Mouse (Mus musculus): ENCODE results near the gene Gsk3b. TPM values are rescaled to one million over a fixed set of nuclear protein-coding genes. Genes with fewer than 3 reads are reported as not detected.
A peak's percentile ranks its signal among the peaks of the same experiment; 100 is the strongest.

Gsk3b gene
- polyA plus RNA-seq, 2 experiments, result 2.9 to 10.3 TPM

- H3K27me3 ChIP-seq (ENCODE audit: control insufficient read depth, insufficient read depth, low read length), result no peaks in the 10 kb centered on the region
- DNase-seq (ENCODE audit: low read depth in 3 of 3, low spot score in 3 of 3) (peak in 1 of 3 experiments; percentile 20), ATAC-seq (ENCODE audit: insufficient read depth) (no peak)
- H3K9ac ChIP-seq (replicated peaks), result peak overlapping the region; percentile 69
- H3K36me3 ChIP-seq (replicated peaks; ENCODE audit: control insufficient read depth, insufficient read depth, low read depth), result no peaks in the 10 kb centered on the region
- H3K9me3 ChIP-seq (ENCODE audit: control insufficient read depth, low read length), result no peaks in the 10 kb centered on the region
- H3K4me1 ChIP-seq (replicated peaks; ENCODE audit: control insufficient read depth in 2 of 2, insufficient read depth in 2 of 2, low read length in 1 of 2), result peaks cover 11 to 12% of the 10 kb centered on the region in 2 experiments
- H3K4me2 ChIP-seq (ENCODE audit: low read depth), result peak overlapping the region; percentile 90
- no peak for TF ChIP-seq EP300 (IDR thresholded peaks at IDR 0.05; ENCODE audit: low read depth)
- no peak for TF ChIP-seq CTCF (IDR thresholded peaks at IDR 0.05; ENCODE audit: low read depth)
- 16% methylated on average over 11 of the region's 11 CpGs for WGBS (ENCODE audit: insufficient replicate concordance)
- peak overlapping the region; percentile 70 for H3K27ac ChIP-seq
- peak overlapping the region; percentile 76 to 84 for H3K4me3 ChIP-seq (ENCODE audit: insufficient read depth in 1 of 2, low read depth in 2 of 2, low read length in 2 of 2)
Observed at GRCm38 (mm10) chr16:38087645-38088125, 1.1 kb upstream of the Gsk3b start.

DNA sequence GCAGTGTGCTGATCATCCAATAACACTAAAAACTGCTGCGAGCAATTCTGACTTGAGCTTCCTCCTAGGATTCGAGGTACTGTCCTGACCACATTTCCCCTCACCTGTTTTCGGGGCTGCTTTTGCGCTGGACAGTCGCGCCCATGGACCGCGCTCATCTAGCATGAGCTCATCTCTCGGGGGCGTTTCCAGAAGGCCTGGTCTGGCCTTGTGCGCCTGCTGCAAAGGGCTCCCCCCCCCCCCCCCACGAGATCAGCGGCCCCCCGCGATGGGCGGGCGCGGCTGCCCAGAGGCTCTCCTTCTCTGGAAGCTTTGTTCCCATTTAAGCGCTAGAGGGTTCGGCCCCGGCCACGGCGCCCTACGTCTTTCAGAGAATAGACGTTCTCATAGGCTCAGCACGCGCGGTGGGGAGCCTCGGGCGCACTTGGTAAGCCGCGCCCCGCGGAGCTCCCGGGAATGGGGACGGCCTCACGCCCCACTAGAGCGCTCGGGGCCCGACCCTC lies 624 bp upstream of the Gsk3b start:
- Histone ChIP-seq H3K9ac (replicated peaks) (peak overlapping the region; percentile 69), H3K27me3 (ENCODE audit: control insufficient read depth, insufficient read depth, low read length) (no peaks in the 10 kb centered on the region), H3K27ac (peak overlapping the region; percentile 70), H3K9me3 (ENCODE audit: control insufficient read depth, low read length) (no peaks in the 10 kb centered on the region), H3K36me3 (replicated peaks; ENCODE audit: control insufficient read depth, insufficient read depth, low read depth) (no peaks in the 10 kb centered on the region), H3K4me2 (ENCODE audit: low read depth) (peak overlapping the region; percentile 90), H3K4me1 (replicated peaks; ENCODE audit: control insufficient read depth in 2 of 2, insufficient read depth in 2 of 2, low read length in 1 of 2) (peaks cover 11 to 16% of the 10 kb centered on the region in 2 experiments), H3K4me3 (ENCODE audit: insufficient read depth in 1 of 2, low read depth in 2 of 2, low read length in 2 of 2) (peak overlapping the region; percentile 76 to 84)
- WGBS (ENCODE audit: insufficient replicate concordance), result under 1% methylated on average over 40 of the region's 40 CpGs
- DNase-seq (ENCODE audit: low read depth in 3 of 3, low spot score in 3 of 3) (no peak), ATAC-seq (ENCODE audit: insufficient read depth) (peak; percentile 51)
- TF ChIP-seq EP300 (IDR thresholded peaks at IDR 0.05; ENCODE audit: low read depth) (no peak), CTCF (IDR thresholded peaks at IDR 0.05; ENCODE audit: low read depth) (no peak)

DNA sequence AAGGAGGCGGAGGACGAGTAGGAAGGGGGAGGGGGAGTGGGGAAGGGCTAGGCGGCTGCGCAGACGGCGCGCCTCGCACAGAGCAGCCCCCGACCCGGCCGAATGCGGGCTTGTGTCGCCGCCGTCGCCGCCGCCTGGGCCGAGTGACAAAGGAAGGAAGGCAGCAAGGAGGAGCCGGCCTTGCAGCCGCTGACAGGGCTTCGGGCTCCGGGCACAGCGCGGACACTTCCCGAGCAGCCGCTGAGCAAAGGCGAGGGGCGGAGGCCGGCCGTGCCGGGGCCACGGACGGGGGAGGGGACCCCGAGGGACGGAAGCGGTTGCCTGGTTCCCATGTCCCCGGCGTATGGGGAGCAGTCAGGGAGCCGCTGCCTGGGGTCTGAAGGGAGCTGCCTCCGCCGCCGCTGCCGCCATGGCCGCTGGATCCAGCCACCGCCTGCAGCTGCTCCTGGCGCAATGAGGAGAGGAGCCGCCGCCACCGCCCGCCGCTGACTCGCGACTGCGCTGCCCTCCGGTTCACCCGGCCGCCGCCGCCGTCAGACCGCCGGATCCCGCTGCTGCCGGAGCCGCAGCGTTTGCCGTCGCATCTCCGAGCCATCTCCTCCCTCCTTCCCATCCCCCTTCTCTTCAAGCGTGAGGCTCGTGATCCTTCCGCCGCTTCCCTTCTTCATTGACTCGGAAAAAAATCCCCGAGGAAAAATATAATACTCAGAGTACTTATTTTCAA lies 808 bp downstream of the Gsk3b start:
- Histone ChIP-seq H3K4me3 (ENCODE audit: insufficient read depth in 1 of 2, low read depth in 2 of 2, low read length in 2 of 2) (peak overlapping the region; percentile 84 to 85), H3K4me1 (replicated peaks; ENCODE audit: control insufficient read depth in 2 of 2, insufficient read depth in 2 of 2, low read length in 1 of 2) (peaks cover 15 to 16% of the 10 kb centered on the region in 2 experiments), H3K27me3 (ENCODE audit: control insufficient read depth, insufficient read depth, low read length) (no peaks in the 10 kb centered on the region), H3K9me3 (ENCODE audit: control insufficient read depth, low read length) (no peaks in the 10 kb centered on the region), H3K9ac (replicated peaks) (peak overlapping the region; percentile 98), H3K36me3 (replicated peaks; ENCODE audit: control insufficient read depth, insufficient read depth, low read depth) (no peaks in the 10 kb centered on the region), H3K27ac (peak overlapping the region; percentile 91), H3K4me2 (ENCODE audit: low read depth) (peak overlapping the region; percentile 87)
- TF ChIP-seq CTCF (IDR thresholded peaks at IDR 0.05; ENCODE audit: low read depth) (no peak), EP300 (IDR thresholded peaks at IDR 0.05; ENCODE audit: low read depth) (no peak)
- WGBS (ENCODE audit: insufficient replicate concordance), result under 1% methylated on average over 73 of the region's 76 CpGs
- ATAC-seq (ENCODE audit: insufficient read depth) (peak; percentile 3; the same call in 1 of the 2 replicates), DNase-seq (ENCODE audit: low read depth in 3 of 3, low spot score in 3 of 3) (peak; percentile 35 to 46 (median 38))

DNA sequence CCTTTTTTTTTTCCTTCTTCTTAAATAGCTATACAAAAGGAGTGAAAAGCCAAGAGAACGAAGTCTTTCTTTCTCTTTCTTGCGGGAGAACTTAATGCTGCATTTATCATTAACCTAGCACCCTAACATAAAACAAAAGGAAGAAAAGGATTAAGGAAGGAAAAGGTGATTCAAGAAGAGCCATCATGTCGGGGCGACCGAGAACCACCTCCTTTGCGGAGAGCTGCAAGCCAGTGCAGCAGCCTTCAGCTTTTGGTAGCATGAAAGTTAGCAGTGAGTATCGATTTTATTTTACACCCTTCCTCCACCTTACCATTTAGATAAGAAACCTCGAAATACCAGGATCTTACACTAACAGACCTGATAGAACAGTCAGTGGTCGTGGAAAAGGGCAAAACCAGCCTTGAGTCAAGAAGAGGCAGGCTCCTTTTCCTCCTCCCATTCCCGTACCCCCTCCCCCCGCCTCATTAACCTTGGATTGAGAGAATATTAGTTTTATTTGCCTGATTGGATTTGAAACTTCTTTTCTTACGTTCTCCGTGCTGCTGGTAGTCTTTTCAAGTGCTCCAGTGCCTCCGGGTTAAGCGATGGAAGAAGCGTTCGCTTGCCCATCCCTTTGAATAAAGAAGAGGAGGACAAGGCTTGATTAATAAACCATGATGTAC lies 1.7 kb downstream of the Gsk3b start:
- H3K9me3 ChIP-seq (ENCODE audit: control insufficient read depth, low read length), result no peaks in the 10 kb centered on the region
- no peaks in the 10 kb centered on the region for H3K36me3 ChIP-seq (replicated peaks; ENCODE audit: control insufficient read depth, insufficient read depth, low read depth)
- H3K27me3 ChIP-seq (ENCODE audit: control insufficient read depth, insufficient read depth, low read length), result no peaks in the 10 kb centered on the region
- DNase-seq (ENCODE audit: low read depth in 3 of 3, low spot score in 3 of 3), result peak in 1 of 3 experiments; percentile 26
- peak overlapping the region; percentile 87 for H3K4me2 ChIP-seq (ENCODE audit: low read depth)
- no peak for ATAC-seq (ENCODE audit: insufficient read depth)
- peaks cover 15 to 16% of the 10 kb centered on the region in 2 experiments for H3K4me1 ChIP-seq (replicated peaks; ENCODE audit: control insufficient read depth in 2 of 2, insufficient read depth in 2 of 2, low read length in 1 of 2)
- H3K9ac ChIP-seq (replicated peaks), result peak overlapping the region; percentile 98
- no peak for TF ChIP-seq EP300 (IDR thresholded peaks at IDR 0.05; ENCODE audit: low read depth)
- no peak for TF ChIP-seq CTCF (IDR thresholded peaks at IDR 0.05; ENCODE audit: low read depth)
- H3K27ac ChIP-seq, result peak overlapping the region; percentile 55
- H3K4me3 ChIP-seq (ENCODE audit: insufficient read depth in 1 of 2, low read depth in 2 of 2, low read length in 2 of 2), result peak overlapping the region; percentile 84 to 85
- WGBS (ENCODE audit: insufficient replicate concordance), result under 1% methylated on average over 17 of the region's 17 CpGs

DNA sequence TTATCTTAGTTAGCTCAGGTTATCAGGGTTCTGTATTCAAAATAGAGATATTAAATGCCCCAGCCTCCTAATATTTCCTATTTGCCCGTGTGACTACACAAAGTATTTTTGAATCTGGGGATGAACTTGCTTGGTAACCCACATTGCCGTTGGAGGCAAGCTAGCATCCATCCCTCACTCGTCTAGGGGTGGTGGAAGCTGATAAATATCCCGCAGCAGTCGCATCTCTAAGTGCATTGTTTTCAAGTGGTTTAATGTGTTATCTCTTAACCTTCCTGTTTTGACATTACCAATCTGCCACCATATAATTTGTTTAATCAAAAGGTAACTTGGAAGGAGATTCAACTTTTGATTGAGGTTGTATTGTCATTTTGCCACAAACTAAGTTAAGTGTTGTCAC lies 2.2 kb downstream of the Gsk3b start:
- peak in 1 of 3 experiments; percentile 20 for DNase-seq (ENCODE audit: low read depth in 3 of 3, low spot score in 3 of 3)
- H3K4me1 ChIP-seq (replicated peaks; ENCODE audit: control insufficient read depth in 2 of 2, insufficient read depth in 2 of 2, low read length in 1 of 2), result peaks cover 15 to 16% of the 10 kb centered on the region in 2 experiments
- ATAC-seq (ENCODE audit: insufficient read depth), result no peak
- H3K27ac ChIP-seq, result peak overlapping the region; percentile 55
- no peaks in the 10 kb centered on the region for H3K27me3 ChIP-seq (ENCODE audit: control insufficient read depth, insufficient read depth, low read length)
- TF ChIP-seq CTCF (IDR thresholded peaks at IDR 0.05; ENCODE audit: low read depth), result no peak
- no peak for TF ChIP-seq EP300 (IDR thresholded peaks at IDR 0.05; ENCODE audit: low read depth)
- no peaks in the 10 kb centered on the region for H3K36me3 ChIP-seq (replicated peaks; ENCODE audit: control insufficient read depth, insufficient read depth, low read depth)
- peak overlapping the region; percentile 98 for H3K9ac ChIP-seq (replicated peaks)
- peak overlapping the region; percentile 84 to 85 for H3K4me3 ChIP-seq (ENCODE audit: insufficient read depth in 1 of 2, low read depth in 2 of 2, low read length in 2 of 2)
- no peaks in the 10 kb centered on the region for H3K9me3 ChIP-seq (ENCODE audit: control insufficient read depth, low read length)
- peak overlapping the region; percentile 87 for H3K4me2 ChIP-seq (ENCODE audit: low read depth)
- 0% methylated on average over 5 of the region's 5 CpGs for WGBS (ENCODE audit: insufficient replicate concordance)

Data from liver, embryonic 14.5 days (tissue).